Mouse (Mus musculus): ENCODE results near the gene Igsf21. TPM values are rescaled to one million over a fixed set of nuclear protein-coding genes. Genes with fewer than 3 reads are reported as not detected.

Igsf21 gene
- polyA plus RNA-seq, 1 experiment from 2014 or later = 2.2 TPM

GRCm38 (mm10) chr4:140038586-140039411, 207.8 kb downstream of the Igsf21 start:
- WGBS = 2% methylated on average over 26 of the region's 26 CpGs
- DNase-seq (ENCODE audit: low spot score) = no peak
- H3K4me3 ChIP-seq = no peak overlapping the region
- peaks cover 9% of the 10 kb centered on the region for H3K9me3 ChIP-seq
- no peak overlapping the region for H3K27ac ChIP-seq (replicated peaks)
- H3K4me1 ChIP-seq = peaks cover 38% of the 10 kb centered on the region
- peaks cover 68% of the 10 kb centered on the region for H3K27me3 ChIP-seq (replicated peaks; ENCODE audit: low read depth, poor library complexity, severe bottlenecking)
- no peaks in the 10 kb centered on the region for H3K36me3 ChIP-seq (replicated peaks)

GRCm38 (mm10) chr4:140037784-140038387, 208.7 kb downstream of the Igsf21 start:
- no peak for DNase-seq (ENCODE audit: low spot score)
- H3K36me3 ChIP-seq (replicated peaks) = no peaks in the 10 kb centered on the region
- peak overlapping the region; percentile 25; the same call in 1 of the 2 replicates for H3K4me3 ChIP-seq
- WGBS = 3% methylated on average over 13 of the region's 13 CpGs
- peaks cover 9% of the 10 kb centered on the region for H3K9me3 ChIP-seq
- H3K4me1 ChIP-seq = peaks cover 35% of the 10 kb centered on the region
- peaks cover 68% of the 10 kb centered on the region for H3K27me3 ChIP-seq (replicated peaks; ENCODE audit: low read depth, poor library complexity, severe bottlenecking)
- peak overlapping the region; percentile 10; the same call in 1 of the 2 replicates for H3K27ac ChIP-seq (replicated peaks)

- WGBS = 75% methylated on average over 15 of the region's 15 CpGs
Observed at GRCm38 (mm10) chr4:140035232-140035631, 211.4 kb downstream of the Igsf21 start.

GRCm38 (mm10) chr4:140033394-140033793, 213.2 kb downstream of the Igsf21 start:
- H3K4me3 ChIP-seq = no peak overlapping the region
- WGBS = 36% methylated on average over 7 of the region's 7 CpGs
- H3K4me1 ChIP-seq = peaks cover 56% of the 10 kb centered on the region

More at GRCm38 (mm10) chr4:140035232-140035631, 211.4 kb downstream of the Igsf21 start:
- Histone ChIP-seq H3K9me3 (peaks cover 2% of the 10 kb centered on the region), H3K4me1 (peaks cover 49% of the 10 kb centered on the region), H3K4me3 (no peak overlapping the region), H3K27ac (replicated peaks) (no peak overlapping the region), H3K27me3 (replicated peaks; ENCODE audit: low read depth, poor library complexity, severe bottlenecking) (peaks cover 60% of the 10 kb centered on the region), H3K36me3 (replicated peaks) (no peaks in the 10 kb centered on the region)
- DNase-seq (ENCODE audit: low spot score) = no peak

GRCm38 (mm10) chr4:140030415-140030814, 216.2 kb downstream of the Igsf21 start:
- Histone ChIP-seq H3K4me3 (no peak overlapping the region), H3K9me3 (no peaks in the 10 kb centered on the region), H3K27me3 (replicated peaks; ENCODE audit: low read depth, poor library complexity, severe bottlenecking) (peaks cover 15% of the 10 kb centered on the region), H3K4me1 (peaks cover 35% of the 10 kb centered on the region), H3K36me3 (replicated peaks) (no peaks in the 10 kb centered on the region), H3K27ac (replicated peaks) (peak overlapping the region; percentile 65; the same call in 1 of the 2 replicates)
- peak; percentile 78 for DNase-seq (ENCODE audit: low spot score)
- WGBS = 25% methylated on average over 6 of the region's 6 CpGs

More at GRCm38 (mm10) chr4:140033394-140033793, 213.2 kb downstream of the Igsf21 start:
- no peaks in the 10 kb centered on the region for H3K36me3 ChIP-seq (replicated peaks)
- no peaks in the 10 kb centered on the region for H3K9me3 ChIP-seq
- peaks cover 41% of the 10 kb centered on the region for H3K27me3 ChIP-seq (replicated peaks; ENCODE audit: low read depth, poor library complexity, severe bottlenecking)
- peak; percentile 77 for DNase-seq (ENCODE audit: low spot score)
- no peak overlapping the region for H3K27ac ChIP-seq (replicated peaks)

- Histone ChIP-seq H3K9me3 (no peaks in the 10 kb centered on the region), H3K27me3 (replicated peaks; ENCODE audit: low read depth, poor library complexity, severe bottlenecking) (peaks cover 12% of the 10 kb centered on the region), H3K4me3 (no peak overlapping the region), H3K4me1 (peaks cover 35% of the 10 kb centered on the region), H3K27ac (replicated peaks) (peak overlapping the region; percentile 65), H3K36me3 (replicated peaks) (no peaks in the 10 kb centered on the region)
- 51% methylated on average over 5 of the region's 5 CpGs for WGBS
- no peak for DNase-seq (ENCODE audit: low spot score)
Observed at GRCm38 (mm10) chr4:140030040-140030386, 216.6 kb downstream of the Igsf21 start.

- peaks cover 6% of the 10 kb centered on the region for H3K27me3 ChIP-seq (replicated peaks; ENCODE audit: low read depth, poor library complexity, severe bottlenecking)
- DNase-seq (ENCODE audit: low spot score) = no peak
- peak overlapping the region; percentile 65 for H3K27ac ChIP-seq (replicated peaks)
- no peaks in the 10 kb centered on the region for H3K36me3 ChIP-seq (replicated peaks)
- no peak overlapping the region for H3K4me3 ChIP-seq
- H3K4me1 ChIP-seq = peaks cover 35% of the 10 kb centered on the region
- 41% methylated on average over 9 of the region's 9 CpGs for WGBS
- H3K9me3 ChIP-seq = no peaks in the 10 kb centered on the region
Observed at GRCm38 (mm10) chr4:140029324-140030039, 217.1 kb downstream of the Igsf21 start.

- Histone ChIP-seq H3K9me3 (no peaks in the 10 kb centered on the region), H3K27ac (replicated peaks) (peak overlapping the region; percentile 10; the same call in 1 of the 2 replicates), H3K4me3 (no peak overlapping the region), H3K36me3 (replicated peaks) (no peaks in the 10 kb centered on the region), H3K4me1 (peaks cover 17% of the 10 kb centered on the region), H3K27me3 (replicated peaks; ENCODE audit: low read depth, poor library complexity, severe bottlenecking) (peaks cover 5% of the 10 kb centered on the region; the same call in 1 of the 2 replicates)
- DNase-seq (ENCODE audit: low spot score) = no peak
- WGBS = 68% methylated on average over 6 of the region's 6 CpGs
Observed at GRCm38 (mm10) chr4:140023833-140024232, 222.8 kb downstream of the Igsf21 start.

GRCm38 (mm10) chr4:140015916-140016315, 230.7 kb downstream of the Igsf21 start:
- H3K27me3 ChIP-seq (replicated peaks; ENCODE audit: low read depth, poor library complexity, severe bottlenecking) = no peaks in the 10 kb centered on the region
- DNase-seq (ENCODE audit: low spot score) = no peak
- H3K4me1 ChIP-seq = peaks cover 19% of the 10 kb centered on the region
- no peak overlapping the region for H3K27ac ChIP-seq (replicated peaks)
- H3K4me3 ChIP-seq = no peak overlapping the region
- WGBS = 49% methylated on average over 7 of the region's 7 CpGs
- no peaks in the 10 kb centered on the region for H3K36me3 ChIP-seq (replicated peaks)
- H3K9me3 ChIP-seq = no peaks in the 10 kb centered on the region

- WGBS = 70% methylated on average over 11 of the region's 11 CpGs
- Histone ChIP-seq H3K27ac (replicated peaks) (no peak overlapping the region), H3K4me1 (peaks cover 22% of the 10 kb centered on the region), H3K27me3 (replicated peaks; ENCODE audit: low read depth, poor library complexity, severe bottlenecking) (0 out of 2 replicates have a peak, but pooled peaks cover 11% of the 10 kb centered on the region), H3K9me3 (no peaks in the 10 kb centered on the region), H3K4me3 (no peak overlapping the region), H3K36me3 (replicated peaks) (no peaks in the 10 kb centered on the region)
- DNase-seq (ENCODE audit: low spot score) = no peak
Observed at GRCm38 (mm10) chr4:140010728-140011470, 235.7 kb downstream of the Igsf21 start.

GRCm38 (mm10) chr4:140004932-140005331, 241.7 kb downstream of the Igsf21 start:
- no peak overlapping the region for H3K27ac ChIP-seq (replicated peaks)

GRCm38 (mm10) chr4:140004170-140004569, 242.4 kb downstream of the Igsf21 start:
- 16% methylated on average over 12 of the region's 12 CpGs for WGBS
- H3K27me3 ChIP-seq (replicated peaks; ENCODE audit: low read depth, poor library complexity, severe bottlenecking) = peaks cover 60% of the 10 kb centered on the region
- no peak overlapping the region for H3K27ac ChIP-seq (replicated peaks)
- no peaks in the 10 kb centered on the region for H3K9me3 ChIP-seq
- DNase-seq (ENCODE audit: low spot score) = peak; percentile 68
- no peaks in the 10 kb centered on the region for H3K36me3 ChIP-seq (replicated peaks)
- peak overlapping the region; percentile 50 for H3K4me3 ChIP-seq
- peaks cover 26% of the 10 kb centered on the region for H3K4me1 ChIP-seq

More at GRCm38 (mm10) chr4:140004932-140005331, 241.7 kb downstream of the Igsf21 start:
- 25% methylated on average over 5 of the region's 5 CpGs for WGBS
- peak overlapping the region; percentile 50 for H3K4me3 ChIP-seq
- peaks cover 26% of the 10 kb centered on the region for H3K4me1 ChIP-seq
- peaks cover 63% of the 10 kb centered on the region for H3K27me3 ChIP-seq (replicated peaks; ENCODE audit: low read depth, poor library complexity, severe bottlenecking)
- H3K9me3 ChIP-seq = no peaks in the 10 kb centered on the region
- peak; percentile 36 for DNase-seq (ENCODE audit: low spot score)
- H3K36me3 ChIP-seq (replicated peaks) = no peaks in the 10 kb centered on the region

Measured in embryonic facial prominence, embryonic 10.5 days (tissue).